Mouse (Mus musculus): Measurements from ENCODE around the gene Popdc3.
"Not testable (repeated sequence)": the region's sequence is repeated elsewhere in the genome, so short reads cannot be mapped to it uniquely, and the experiment has no call there.

Popdc3 gene

DNA sequence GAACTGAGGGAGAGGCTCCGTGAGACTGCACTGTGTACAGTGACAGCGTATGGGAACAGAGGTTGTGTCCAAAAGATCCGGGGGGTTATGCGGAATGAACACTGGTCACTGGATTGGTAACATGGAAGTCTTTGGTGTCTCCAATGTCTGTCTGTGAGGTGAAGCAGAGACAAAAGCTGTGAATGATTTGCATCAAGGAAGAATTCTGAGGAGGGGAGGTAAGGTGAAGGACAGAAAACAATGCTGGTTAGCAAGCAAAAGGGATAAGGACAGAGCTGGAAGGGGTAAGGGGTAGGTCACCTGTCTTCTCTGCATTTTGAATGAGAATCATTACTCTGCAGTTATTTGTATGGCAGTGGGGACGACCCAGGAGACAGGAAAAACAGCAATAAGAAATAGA, 16.6 kb downstream of the Popdc3 start:
- no peak for ATAC-seq (ENCODE audit: low TSS enrichment)

DNA sequence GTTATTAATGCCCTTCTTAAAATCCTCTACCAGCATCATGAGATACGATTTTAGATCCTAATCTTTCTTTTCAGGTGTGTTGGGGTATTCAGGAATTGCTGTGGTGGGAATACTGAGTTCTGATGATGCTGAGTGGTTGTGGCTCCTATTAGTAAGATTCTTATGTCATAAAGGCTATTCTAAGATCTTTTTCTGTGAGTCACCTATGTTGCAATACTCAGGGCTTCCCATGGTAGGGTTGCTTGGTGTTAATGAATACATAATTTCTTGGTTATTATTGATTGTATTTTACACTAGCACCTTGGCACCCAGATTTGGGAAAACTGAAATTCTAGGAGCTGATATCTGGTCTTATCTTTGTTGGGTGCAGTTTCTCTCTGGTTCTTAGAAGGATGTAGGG, 26.7 kb downstream of the Popdc3 start:
- ATAC-seq (ENCODE audit: low TSS enrichment): no peak

DNA sequence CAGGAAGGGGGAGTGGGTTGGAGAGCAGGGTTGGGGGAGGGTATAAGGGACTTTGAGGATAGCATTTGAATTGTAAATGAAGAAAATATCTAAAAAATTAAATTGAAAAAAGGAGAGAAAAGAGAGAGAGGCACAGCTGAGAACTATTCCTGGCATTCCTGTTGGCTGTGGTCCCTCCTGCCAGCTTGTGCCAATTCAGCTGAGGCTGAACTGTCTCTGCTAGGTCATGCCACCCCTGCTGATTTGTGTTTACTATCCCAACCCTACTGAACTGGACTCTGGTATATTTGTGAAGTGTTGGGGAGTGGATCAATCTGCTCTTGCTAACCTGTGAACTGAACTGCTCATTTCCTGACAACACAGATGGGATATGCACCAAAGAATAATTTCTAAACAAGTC, 32.3 kb downstream of the Popdc3 start:
- no peak for ATAC-seq (ENCODE audit: low TSS enrichment)

DNA sequence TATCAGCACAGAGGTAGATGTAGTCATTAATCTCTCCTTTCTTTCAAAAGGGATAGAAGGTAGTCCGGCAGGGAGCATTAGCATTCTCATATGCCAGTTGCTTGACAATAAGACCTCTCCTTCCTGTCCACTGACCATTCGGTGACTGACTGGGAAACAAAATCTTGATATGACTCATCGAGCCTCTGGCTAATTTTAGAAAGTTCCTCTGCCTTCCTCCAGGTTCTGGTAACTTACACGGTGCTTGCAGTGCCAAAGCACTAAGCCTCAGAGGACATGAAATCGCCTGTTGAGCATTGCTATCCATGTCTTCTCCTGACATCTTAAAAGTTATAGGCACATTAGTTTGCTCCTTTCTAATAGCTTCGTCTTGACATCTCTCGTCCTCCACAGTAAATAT, 38.8 kb downstream of the Popdc3 start:
- ATAC-seq (ENCODE audit: low TSS enrichment): no peak

DNA sequence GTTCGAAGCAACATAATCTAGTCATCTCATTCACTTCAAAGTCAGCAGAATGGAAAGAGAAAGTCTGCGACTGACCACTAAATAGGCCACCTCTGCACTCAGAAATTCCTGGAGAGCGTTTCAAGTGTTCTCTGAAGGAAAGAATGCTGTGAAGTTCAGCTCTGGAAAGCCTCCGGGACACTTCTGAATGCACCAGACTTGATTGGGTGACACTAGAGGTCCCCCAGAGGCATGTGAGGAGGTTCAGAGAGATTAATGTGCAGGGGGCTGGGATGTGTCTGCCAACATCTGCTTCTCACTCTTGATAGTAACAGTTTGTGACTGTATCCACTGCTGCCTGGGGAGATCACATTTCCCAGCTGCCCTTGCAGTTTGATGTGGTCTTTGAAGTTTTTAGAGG, 52.1 kb downstream of the Popdc3 start:
- ATAC-seq (ENCODE audit: low TSS enrichment): no peak

DNA sequence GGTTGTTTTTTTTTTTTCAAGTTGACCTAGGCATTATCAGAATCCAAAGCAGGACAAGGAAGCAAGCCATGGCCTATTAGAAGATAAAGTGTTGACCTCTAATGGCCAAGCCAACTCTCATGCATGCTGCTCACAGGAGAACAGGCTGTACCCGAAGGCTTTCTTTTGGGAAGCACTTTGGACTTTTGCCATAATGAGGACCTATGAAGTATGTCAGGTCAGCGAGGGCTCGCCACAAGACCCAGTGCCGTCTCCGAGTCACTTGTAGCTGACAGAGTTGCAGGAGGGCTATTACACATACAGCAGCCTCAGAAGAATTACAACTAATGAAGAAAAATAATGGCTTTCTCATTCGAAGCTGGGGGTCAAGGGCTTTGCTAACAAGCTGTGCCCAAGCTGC, 55.5 kb downstream of the Popdc3 start:
- no peak for ATAC-seq (ENCODE audit: low TSS enrichment)

DNA sequence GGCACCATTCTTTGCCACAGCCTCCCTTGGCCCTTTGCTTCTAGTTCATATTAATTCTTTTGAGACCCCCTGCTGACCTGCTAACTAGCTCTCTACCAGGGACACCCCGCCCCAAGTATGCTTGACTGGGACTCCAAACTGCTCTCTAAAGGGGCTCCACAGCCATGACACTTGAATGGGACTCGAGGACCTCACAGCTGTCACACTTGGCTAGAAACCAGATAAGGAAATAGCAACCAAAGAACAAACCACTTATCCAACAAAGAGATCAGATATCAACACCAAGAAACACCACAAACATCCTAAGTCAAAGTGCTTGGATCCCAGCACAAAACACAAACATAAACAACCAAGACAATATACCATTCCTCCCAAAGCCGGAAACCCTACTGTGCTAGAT, 58.4 kb downstream of the Popdc3 start:
- no peak for ATAC-seq (ENCODE audit: low TSS enrichment)

DNA sequence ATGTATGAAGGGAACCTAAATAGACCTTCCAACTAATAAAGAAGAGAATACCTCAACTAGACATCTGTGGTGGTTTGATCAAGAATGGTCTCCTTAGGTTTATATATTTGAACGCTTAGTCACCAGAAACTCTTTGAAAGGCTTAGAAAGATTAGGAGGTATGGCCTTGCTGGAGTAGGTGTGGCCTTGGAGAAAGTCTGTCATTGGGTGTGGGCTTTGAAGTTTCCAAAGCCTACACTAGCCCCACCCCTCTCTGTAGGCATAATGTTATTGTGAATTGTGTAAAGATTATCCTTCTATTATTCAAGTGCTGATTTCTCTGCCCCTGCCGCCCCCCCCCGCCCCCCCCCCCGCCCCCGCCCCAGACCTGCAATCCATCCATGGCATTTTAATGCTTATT, 59.6 kb downstream of the Popdc3 start:
- no peak for ATAC-seq (ENCODE audit: low TSS enrichment)

DNA sequence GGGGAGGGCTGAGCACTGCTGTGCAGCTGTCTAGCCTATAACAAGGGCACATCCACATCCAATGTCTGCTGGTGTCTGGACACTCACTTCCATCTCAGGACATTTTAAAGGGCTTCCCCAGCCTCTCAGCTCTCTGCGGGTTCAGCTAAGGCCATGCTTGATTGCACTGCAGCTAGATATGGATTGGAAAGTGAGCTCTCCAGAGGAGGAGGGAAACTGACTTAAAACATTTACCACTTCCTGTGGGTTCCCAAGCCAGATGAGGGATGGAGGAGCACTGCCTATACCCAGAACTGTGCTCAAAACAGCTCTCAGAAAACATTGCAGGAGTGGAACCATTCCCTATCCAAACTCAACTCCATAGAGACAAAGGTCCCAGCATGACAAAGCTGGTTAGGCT, 82.6 kb downstream of the Popdc3 start:
- ATAC-seq (ENCODE audit: low TSS enrichment): no peak

DNA sequence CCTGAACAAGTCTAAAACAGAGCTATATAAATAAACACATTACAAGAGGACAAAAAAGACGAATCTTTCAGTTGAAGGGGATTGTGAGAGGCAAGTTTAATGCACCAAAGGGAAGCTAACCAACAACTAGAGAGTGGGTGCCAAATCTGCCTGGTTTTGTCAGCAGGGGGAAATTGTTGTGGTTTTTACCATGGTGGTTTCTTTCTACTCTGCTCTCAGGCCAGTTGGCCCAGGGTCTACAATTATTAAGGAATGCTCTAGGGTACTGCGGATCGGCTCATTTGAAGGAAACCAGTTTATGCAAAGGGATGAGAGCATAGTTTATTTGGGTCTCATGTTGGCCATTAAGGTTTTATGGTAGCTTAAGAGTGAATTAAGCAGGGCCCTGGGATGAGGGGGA, 84.2 kb downstream of the Popdc3 start:
- ATAC-seq (ENCODE audit: low TSS enrichment): no peak

DNA sequence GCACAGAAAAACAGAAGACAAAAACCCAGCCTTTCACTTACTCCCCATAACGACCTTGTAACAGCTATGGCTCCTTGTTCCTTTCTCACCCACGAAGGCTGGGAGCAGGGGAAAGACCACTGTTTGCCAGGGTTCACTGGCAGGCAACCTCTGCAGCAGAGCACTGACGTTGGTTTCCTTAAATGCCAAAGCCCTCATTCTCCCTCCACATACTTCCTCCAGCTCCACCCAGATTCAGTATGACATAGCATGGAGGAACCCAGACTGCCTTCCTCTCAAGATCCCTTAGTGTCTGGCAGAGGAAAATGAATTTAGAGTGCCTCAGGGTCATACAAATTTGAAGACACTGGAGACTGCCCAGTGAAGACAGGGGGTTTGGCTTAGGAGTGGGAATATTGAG, 98.6 kb downstream of the Popdc3 start:
- ATAC-seq (ENCODE audit: low TSS enrichment): no peak

DNA sequence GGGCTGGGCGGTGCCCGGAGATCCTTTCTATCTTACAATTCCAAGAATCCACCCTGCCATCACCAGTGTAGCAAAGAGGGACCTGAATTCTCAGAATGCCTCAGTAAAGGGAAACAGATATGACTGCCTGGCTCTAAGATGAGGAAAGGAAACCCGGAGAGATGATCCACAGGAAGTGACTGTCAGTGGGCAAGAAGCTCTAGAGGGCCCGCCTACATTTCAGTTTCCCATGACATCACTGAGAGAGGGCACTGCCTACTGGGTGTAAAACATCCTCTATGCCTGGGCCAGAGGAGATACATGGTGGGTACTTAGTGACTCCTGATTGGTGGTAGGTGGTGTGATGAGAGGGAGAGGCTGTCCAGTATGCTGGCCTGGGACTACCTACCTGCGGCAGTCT, 99.1 kb downstream of the Popdc3 start:
- no peak for ATAC-seq (ENCODE audit: low TSS enrichment)

DNA sequence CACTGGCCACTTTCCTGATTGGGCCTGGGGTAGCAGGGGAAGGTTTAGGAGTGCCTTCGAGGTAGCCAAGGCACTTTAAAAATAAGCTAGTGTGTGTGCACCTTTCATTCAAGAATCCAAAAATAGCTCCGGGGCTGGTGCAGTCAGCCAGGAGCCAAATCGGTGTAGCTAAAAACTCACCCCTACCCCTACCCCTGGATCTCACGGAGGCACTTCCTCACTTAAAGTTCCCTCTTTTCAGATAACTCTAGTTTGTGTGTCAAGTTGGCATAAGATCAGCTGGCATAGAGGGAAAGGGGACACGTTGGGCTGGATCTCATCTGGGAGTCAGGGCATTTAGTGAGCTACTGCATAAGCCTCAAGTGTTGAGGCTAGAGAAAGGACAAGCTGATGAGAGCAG, 107.8 kb downstream of the Popdc3 start:
- ATAC-seq (ENCODE audit: low TSS enrichment): no peak

DNA sequence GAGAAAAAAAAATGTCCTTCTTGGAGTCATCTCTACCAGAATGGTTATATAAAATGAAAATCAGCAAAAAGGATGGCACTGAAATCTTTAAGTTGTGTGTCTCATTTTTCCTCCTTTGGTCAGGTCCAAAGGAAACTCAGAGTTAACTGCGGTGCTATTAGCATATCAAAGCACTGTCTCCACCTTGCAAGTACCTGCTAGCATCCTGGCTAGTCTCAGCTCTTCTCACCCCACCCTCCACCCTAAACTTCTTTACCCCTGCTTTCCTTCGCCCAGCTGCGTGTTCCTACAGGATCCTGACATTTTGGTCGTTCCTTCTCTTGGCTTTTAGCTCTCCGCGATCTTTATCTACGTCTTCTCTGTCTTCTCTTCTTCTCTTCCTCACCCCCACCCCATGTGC, 110.5 kb downstream of the Popdc3 start:
- ATAC-seq (ENCODE audit: low TSS enrichment): no peak

DNA sequence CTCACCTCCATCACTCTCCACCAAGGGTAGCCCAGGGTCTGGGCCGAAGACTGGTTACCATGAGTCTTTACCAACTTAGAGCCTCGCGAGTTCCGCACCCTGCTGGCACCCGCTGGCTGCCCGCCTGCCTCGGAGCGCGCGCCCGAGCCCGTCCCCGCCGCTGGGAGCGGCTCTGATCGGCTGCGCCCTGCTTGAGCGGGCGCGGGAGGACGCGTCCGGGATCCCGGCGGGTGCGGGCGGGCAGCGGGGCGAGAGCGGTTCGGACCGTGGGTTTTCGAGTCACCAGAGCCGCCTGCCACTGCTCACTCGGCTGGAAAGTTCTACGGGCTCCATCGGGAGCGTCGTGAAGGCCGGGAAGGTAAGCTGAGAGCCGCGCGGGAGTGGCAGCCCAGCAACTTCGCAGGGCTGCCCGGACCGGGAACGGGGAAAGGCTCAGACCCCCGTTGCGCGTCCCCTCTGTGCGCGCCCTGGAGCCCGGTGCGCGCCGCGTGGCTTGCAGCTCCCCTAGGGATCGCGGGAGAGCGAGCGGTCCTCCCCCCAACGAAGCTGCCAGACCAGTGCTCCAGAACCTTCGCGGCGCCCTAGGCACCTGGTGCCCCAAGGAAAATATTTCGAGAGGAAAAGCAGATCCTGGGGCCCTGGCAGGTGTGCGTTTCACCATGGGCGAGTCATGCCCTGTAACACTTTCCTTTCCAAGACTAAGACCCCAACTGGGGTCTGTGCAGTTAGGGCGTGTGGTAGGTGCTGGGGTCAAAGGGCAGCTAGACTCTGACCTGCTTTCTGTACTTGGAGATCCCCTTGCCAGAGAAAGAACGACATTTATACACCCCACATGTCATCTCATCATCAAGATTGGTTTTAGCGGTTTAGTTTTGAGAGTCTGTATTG, 111.6 kb downstream of the Popdc3 start:
- ATAC-seq (ENCODE audit: low TSS enrichment): peak; percentile 92

DNA sequence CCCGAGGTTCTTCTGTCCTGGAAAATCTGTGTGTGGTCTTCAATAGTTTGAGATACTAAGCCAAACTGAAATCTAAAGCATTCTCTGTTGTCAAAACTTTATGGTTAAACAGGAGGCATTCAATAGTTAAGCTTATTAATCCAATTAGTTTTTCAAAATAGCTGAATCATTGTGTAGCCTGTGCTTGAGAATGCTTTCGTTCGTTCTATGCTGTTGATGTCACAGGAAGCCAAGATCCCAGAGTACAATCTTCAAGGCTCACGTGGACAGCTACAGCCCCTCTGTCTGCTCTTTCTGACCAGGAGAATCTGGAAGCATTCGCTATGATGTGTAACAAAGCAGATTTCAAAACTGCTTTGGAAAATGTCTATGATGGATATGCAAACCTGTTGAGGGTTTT, 112.7 kb downstream of the Popdc3 start:
- ATAC-seq (ENCODE audit: low TSS enrichment): no peak

DNA sequence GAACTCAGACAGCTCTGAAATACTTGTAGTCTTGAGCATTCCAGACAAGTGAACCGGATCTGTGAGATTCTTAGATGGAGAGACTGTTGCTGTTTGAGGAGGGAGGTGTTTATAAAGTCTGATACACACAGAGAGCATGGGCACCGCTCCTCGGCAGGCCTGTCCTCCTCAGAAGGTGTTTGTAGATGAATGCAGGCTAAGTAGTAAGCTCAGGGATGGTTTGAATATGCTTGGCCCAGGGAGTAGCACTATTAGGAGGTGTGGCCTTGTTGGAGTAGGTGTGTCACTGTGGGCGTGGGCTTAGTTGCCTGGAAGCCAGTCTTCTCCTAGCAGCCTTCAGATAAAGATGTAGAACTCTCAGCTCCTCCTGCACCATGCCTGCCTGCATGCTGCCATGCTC, 114.3 kb downstream of the Popdc3 start:
- ATAC-seq (ENCODE audit: low TSS enrichment): not testable (repeated sequence)

DNA sequence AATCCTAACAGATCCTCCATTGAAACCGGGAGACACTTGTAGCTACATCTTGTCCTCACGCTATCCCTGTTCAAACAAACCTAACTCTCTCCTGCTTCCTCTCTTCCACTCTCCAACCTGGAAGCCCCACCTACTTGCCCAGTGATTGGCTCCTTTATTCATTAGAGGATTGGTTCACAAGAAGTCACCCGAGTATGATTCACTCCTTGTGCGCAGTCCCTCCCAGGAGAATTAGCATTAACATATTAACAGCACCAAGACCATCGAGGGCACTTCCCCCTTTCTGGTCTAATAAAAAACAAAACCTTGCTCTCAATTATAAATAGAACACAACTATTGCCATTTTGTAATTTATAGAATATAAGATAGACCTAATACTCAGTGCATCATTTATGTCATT, 117.2 kb downstream of the Popdc3 start:
- no peak for ATAC-seq (ENCODE audit: low TSS enrichment)

DNA sequence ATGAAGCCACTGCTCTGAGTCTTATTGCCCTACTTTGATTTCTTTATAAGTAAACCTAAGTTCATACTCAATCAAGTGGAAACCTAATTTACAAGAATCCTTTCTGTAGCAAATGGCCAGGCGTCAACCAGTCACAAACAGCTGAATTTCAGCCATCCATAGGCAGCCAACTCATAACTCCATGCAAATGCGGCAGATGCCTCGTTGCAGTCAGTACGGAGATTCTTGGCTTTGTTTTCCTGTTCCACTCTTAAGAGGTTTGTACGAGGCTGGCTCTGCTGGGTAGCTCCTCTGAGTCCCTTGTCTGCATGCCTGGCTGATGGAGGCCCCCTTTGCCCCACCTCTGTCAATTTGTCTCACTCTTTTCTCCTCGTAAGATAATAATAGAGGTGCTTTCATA, 120.6 kb downstream of the Popdc3 start:
- no peak for ATAC-seq (ENCODE audit: low TSS enrichment)

DNA sequence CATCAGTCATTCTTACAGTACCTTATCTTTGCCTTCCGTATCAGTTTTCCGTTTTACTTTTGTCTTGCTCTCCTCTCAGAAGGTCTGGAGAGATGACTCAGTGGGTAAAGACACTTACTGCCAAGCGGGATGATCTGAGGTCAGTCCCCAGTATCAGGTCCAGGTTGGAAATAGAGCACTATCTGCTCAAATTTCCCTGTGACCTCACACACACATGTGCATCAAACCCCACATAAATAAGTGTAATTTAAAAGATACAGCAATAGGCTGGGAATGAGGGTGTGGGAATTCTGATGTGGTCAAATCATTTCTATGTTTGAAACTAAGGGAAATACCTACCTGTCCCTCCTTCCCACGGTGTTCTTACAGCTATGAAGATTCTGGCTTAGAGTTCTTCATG, 121.6 kb downstream of the Popdc3 start:
- ATAC-seq (ENCODE audit: low TSS enrichment): no peak

DNA sequence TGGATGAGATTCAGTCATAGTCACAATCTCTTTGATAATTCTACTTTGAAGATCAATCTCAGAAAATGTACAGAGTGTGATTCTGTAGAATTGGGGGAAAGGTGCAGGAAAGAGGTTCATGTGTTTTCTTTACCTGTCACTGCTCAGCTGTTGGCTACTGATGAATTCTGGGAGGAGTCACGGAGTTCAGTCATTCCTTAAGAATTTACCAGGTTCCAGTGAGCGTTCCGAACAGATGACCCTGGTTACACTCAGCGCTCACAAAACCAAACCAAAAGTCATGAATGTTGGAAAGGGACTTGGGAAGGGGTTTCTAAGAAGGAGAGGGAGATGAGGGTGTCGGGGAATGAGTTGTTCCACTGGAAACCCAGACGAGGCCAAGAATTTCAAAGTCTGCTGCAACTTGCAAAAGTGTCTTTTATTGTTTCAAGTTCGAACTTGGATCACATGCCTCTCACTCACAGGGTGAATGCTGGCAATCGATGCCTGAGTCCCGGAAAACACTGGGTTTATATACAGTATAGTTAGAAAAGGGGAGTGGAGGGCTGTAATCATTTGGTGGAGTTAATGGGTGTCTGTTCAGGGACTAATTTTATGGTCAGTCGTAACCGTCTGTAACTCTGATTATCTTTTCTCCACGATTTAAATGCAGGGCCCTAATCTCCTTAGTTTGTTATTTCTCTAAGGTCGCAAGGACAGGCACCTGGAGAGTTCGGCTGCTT, 125.6 kb downstream of the Popdc3 start:
- no peak for ATAC-seq (ENCODE audit: low TSS enrichment)

DNA sequence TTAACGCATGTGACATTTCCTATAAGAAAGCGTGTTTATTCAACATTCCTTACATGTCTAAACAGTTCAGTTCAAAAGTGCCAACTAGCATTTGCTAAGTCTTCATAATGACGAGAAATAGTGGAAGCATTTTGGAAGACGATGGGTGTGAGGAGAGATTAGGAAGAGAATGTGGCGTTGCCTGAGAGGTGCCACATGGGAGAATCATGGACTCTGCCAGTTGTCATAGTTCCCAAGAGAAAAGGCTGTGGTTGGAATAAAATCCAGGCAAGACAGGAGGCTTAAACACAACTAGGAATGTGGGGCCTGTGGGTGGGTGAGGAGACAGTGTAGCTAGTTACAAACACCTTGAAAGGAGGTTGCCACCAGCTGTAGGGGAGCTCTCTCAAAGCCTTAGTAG, 127.3 kb downstream of the Popdc3 start:
- no peak for ATAC-seq (ENCODE audit: low TSS enrichment)

DNA sequence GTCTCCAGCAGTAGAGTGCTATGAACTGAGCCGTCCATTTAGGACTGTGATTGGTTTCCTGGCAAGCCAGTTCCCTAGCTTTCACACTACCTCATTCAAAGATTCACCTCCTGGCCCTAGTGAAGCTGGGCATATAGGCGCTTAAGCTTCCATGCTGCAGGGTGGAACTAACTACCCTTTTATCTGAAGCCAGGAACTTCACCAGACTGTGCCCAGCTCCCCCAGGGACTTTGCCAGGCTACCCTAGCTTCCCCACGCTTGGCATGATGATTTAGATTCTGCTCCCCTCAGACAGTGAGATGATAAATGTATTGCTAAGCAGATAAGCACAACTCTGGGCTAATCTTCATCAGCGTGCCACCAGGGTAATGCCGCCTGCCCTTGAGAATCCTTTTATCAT, 133.2 kb downstream of the Popdc3 start:
- ATAC-seq (ENCODE audit: low TSS enrichment): no peak

DNA sequence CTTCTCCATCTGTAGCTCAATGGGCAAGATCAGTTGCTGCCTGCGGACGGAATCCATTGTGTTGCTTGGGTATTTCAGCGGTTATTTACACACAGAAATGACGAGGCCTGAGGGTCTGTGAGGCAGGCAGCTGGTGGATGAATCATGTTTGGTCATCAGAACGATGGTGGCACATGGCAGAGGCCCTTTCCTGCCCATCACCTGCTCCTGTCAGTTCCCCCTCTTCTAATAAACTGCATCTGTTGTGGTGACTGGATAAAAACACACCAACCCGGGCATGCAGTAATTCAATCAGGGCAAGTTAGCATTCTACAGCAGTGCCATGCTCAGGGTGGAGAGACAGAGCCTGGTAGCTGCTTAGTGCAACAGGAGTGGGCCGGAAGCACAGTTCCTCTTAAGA, 133.7 kb downstream of the Popdc3 start:
- no peak for ATAC-seq (ENCODE audit: low TSS enrichment)

Data from frontal cortex, adult (tissue).